Mouse (Mus musculus) erythroblast, embryonic 14.5 days (primary cell): ENCODE results near the gene Jmjd1c.

Experiments used
- GATA1 ChIP-seq: IDR thresholded peaks from 2 replicates; pipeline ENCODE4 v1.6.1; 2012; ENCODE audit warnings: low read length, inconsistent platforms, mixed read lengths
- TAL1 ChIP-seq: IDR thresholded peaks from 3 replicates; pipeline ENCODE4 v1.6.1; 2012; ENCODE audit warnings: low read length, inconsistent platforms, mixed read lengths

GRCm38 (mm10) chr10:67202470-67202869 lies 106.5 kb downstream of the Jmjd1c start:
- TF ChIP-seq TAL1 (no peak), GATA1 (no peak)
